Mouse (Mus musculus): Measurements from ENCODE around the gene Wdr48. TPM values are rescaled to one million over a fixed set of nuclear protein-coding genes. Genes with fewer than 3 reads are reported as not detected.
A peak's percentile ranks its signal among the peaks of the same experiment; 100 is the strongest.

The Wdr48 gene
- total RNA-seq, 2 experiments from 2014 or later = 29.8 to 30.3 TPM

DNA sequence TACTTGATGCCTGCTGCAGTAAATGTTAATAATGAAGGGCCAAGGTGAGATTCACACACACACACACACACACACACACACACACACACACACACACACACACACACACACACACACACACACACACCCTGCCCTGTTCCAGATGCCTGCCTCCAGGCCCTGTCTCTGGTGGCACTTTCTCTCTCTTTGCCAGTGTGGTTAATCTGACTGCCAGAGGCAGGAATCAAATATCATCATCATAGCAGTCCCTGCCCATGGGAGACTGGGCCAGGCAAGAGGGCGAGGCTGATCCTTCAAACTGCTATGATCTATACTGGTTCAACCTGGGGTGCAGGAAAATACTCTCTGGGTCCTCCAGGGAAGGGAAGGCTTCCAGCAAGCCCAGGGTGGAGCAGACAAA, 25.2 kb downstream of the Wdr48 start:
- intact Hi-C loops (cut with DNase I) = no loop called here
- DNase-seq = no peak

DNA sequence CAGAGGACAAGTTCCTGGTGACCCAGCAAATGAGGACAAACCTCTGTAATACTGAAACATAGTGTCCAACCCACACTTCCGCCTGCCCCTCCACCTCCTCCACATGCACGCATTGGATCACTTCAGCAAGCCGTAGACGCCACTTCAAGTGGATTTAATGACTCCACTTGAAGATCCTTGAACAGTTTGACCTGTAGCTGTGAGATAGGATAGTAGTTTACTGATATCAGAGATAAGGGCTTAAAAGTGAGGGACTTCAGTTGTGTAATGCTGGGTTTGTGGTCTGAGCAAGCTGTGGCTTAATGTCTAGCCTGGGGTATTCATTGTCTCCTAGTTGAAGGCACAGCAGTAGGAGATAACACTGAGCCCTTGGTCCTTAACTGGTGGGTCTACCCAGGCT, 28.8 kb downstream of the Wdr48 start:
- intact Hi-C loops (cut with DNase I) = no loop called here

DNA sequence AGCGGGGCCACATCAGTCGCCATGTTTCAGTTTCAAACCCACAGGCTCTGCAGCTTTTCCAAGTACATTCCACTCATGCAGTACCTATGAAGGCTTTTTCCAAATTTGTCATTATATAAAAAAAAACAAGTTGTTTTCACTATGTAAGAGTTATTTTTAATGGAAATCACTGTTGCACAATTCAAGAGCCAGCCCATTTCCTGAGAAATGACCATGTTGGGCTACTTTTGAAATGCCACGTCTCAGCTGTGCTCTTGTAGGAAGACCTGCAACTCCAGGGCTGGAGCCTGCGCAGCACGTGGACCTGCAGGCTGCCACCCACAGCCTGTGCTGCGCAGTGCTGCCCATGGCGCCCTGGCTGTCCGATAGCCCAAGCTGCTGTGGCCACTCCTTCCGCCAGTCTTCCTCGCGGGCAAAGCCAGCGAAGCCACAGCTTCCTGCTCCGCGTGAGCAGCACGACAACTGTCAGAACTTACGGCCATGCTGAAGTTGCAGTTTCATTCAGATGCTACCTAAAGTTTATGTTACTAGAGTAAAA, 30.5 kb downstream of the Wdr48 start:
- DNase-seq = no peak

More for the DNA sequence above, 28.8 kb downstream of the Wdr48 start:
- DNase-seq = no peak

DNA sequence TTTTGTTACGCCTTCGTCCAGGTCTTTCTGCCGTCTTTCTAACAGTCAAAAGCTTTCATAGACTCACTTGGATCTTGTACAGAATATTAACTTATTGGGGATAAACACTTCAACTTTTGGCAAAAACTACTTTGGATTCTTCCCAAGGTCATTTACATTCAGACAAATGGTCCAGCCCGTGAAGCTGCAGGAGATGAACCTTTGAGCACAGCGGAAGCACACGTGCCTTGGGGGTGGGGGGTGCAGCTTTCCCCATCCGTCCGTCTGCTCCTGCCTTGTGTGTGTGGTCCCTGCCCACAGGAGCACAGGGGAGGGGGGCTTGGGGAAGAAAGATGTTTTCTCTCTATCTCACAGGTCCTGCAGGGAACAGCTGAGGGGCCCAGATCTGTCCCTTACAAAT, 31.1 kb downstream of the Wdr48 start:
- intact Hi-C loops (cut with DNase I) = no loop called here
- no peak for DNase-seq

More for the DNA sequence above, 30.5 kb downstream of the Wdr48 start:
- intact Hi-C loops (cut with DNase I) = no loop called here

DNA sequence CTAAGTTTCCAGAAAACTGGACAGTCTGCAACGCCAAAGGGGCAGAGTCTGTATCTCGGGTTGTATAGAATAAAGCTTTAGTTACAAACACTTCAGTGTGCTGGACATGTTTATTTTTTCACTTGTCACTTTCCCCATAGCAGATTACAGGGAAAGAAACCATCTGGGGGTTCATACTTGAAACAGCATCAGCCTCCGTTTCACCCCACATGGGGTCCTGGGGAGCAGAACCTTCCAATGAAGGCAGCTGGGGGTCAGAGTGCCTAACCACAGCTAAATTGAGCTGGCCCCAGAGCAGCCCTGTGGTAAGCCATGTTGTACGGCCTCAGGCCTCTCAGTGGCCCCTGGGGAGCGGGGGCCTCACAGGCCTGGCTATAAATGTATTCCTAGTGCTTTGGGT, 31.8 kb downstream of the Wdr48 start:
- intact Hi-C loops (cut with DNase I) = no loop called here
- no peak for DNase-seq

DNA sequence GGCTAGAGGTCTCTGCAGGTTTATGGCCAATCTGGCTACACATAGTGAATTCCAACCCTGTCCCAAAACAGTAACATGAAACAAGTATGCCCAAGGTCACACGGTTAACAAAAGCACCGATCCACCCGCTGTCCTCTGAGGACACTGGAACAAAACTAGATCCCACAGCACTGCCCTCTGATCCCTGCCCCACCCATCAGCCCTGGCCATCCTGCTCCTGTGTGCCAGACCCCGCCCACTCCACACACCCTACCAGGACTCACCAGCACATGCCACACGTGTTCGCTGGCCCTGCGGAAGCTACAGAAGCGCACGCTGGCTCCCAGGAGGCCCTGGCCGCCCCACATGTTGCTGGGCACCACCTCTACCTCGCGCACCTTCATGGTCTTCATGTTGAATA, 37.7 kb downstream of the Wdr48 start:
- intact Hi-C loops (cut with DNase I) = no loop called here
- peak in 1 of 2 experiments; percentile 18 for DNase-seq

GRCm38 (mm10) chr9:119933675-119934074, 39.0 kb downstream of the Wdr48 start:
- intact Hi-C loops (cut with DNase I) = no loop called here
- no peak for DNase-seq

- intact Hi-C loops (cut with DNase I) = loop anchor here (2.0 kb wide), 1 partner anchor 74 kb away; no protein-coding TSS in a partner anchor
- DNase-seq = peak; percentile 96 to 98
Measured at GRCm38 (mm10) chr9:119937005-119937773, 42.5 kb downstream of the Wdr48 start, which contains the start of the genes Gorasp1 and Ttc21a. Gorasp1 (minus strand) TSS chr9:119937565. Ttc21a (plus strand) TSS chr9:119937606.

GRCm38 (mm10) chr9:119938496-119938895, 43.8 kb downstream of the Wdr48 start:
- intact Hi-C loops (cut with DNase I) = loop anchor here (2.0 kb wide), 1 partner anchor 40 kb away; no protein-coding TSS in a partner anchor

DNA sequence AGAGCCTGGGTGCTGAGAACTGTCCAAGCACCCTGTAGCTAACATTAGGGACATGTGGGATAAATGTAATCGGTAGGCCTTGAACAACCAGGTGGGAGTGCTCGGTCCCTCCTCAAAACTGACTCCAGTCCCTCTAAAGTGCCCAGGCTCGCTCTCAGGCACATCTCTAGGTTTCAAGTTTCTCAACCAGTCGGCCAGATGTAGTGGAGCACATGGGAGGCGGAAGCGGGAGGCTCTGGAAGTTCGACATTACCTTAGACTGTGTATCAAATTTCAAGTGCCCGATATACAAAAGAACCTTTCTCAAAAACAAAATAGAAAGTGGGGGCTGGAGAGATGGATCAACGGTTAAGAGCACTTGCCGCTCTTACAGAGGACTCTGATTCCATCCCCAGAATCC, 45.0 kb downstream of the Wdr48 start:
- intact Hi-C loops (cut with DNase I) = loop anchor here (2.0 kb wide), 1 partner anchor 39 kb away; no protein-coding TSS in a partner anchor
- DNase-seq = no peak

More at GRCm38 (mm10) chr9:119938496-119938895, 43.8 kb downstream of the Wdr48 start:
- no peak for DNase-seq

GRCm38 (mm10) chr9:119941407-119941806, 46.7 kb downstream of the Wdr48 start:
- DNase-seq = no peak
- intact Hi-C loops (cut with DNase I) = no loop called here

DNA sequence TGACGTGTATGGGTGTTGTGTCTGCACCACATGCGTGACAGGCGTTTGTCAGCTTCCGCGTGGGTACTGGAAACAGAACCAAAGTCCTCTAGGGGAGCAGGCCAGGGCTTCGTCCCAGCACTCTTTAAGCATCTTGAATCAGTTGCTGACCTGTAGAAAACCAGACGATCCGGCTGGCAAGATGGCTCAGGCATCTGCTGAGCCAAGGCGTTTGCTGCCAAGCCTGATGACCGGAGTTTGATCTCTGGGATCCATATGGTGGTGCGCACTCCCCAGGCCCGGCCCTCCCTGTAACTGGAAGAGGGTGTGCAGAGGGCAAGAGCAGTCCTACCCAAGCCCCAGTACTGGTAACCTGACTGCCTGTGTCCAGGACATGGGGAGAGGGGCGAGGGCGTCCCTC, 47.2 kb downstream of the Wdr48 start:
- intact Hi-C loops (cut with DNase I) = no loop called here
- DNase-seq = no peak

DNA sequence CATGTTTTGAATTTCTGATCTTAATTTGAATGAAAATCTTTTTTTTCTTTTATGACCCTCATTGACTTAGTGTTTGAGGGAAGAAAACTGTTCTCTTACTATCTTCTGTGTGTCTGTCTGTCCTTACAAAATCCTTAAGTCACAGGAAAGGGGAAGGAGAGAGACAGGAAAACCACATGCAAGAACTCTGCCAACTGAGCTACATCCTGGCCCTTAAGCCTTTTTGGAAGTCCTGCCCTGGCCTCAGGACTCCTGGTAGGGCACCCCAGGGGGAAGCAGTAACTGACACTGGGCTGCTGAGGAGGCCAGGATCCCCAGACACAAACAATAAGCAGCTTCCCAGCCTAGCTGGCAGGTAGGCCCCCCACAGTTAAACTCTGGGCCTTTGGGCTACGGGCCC, 48.6 kb downstream of the Wdr48 start:
- DNase-seq = no peak
- intact Hi-C loops (cut with DNase I) = no loop called here

GRCm38 (mm10) chr9:119945173-119945900, 50.7 kb downstream of the Wdr48 start:
- intact Hi-C loops (cut with DNase I) = no loop called here
- peak in 1 of 2 experiments; percentile 57 for DNase-seq

DNA sequence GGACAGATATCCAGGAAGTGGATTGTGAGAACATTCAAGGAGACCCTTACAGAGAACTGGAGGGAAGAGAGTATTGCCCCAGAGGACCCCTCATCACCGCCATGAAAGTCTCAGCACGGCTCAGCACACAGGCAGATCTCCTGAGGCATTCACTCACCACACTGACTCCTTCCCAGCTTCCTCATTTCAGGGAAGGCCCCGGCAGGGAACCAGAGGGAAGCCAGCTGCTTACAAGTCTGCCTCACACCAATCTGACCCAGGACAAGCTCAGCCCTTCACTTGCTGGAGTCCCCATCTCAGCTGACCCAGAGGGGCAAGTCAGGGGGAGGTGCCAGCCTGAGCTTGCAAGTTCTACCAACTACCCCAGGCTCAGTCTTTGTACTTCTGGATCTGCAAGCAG, 54.1 kb downstream of the Wdr48 start:
- intact Hi-C loops (cut with DNase I) = no loop called here
- no peak for DNase-seq

DNA sequence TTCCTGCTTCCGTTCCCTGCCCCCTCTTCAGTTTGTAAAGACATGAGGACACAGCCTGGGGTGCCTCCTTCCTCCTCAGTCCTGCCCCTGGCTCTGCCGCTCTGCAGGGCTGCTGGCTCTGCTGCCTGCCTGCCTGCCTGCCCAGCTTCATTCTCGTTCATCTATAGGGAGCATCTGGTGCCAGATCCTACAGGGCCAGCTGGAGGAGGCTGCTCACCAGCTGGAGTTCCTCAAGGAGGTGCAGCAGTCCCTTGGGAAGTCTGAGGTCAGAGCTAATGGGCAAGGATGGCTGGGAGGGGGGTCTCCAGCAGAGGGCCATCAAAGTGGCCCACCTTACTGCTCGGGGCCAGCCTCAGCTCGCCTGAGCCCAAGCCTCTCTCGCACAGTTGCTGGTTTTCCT, 55.8 kb downstream of the Wdr48 start:
- intact Hi-C loops (cut with DNase I) = no loop called here
- peak; percentile 44 to 58 for DNase-seq

- DNase-seq = no peak
- intact Hi-C loops (cut with DNase I) = no loop called here
Measured at GRCm38 (mm10) chr9:119951388-119951787, 56.7 kb downstream of the Wdr48 start.

DNA sequence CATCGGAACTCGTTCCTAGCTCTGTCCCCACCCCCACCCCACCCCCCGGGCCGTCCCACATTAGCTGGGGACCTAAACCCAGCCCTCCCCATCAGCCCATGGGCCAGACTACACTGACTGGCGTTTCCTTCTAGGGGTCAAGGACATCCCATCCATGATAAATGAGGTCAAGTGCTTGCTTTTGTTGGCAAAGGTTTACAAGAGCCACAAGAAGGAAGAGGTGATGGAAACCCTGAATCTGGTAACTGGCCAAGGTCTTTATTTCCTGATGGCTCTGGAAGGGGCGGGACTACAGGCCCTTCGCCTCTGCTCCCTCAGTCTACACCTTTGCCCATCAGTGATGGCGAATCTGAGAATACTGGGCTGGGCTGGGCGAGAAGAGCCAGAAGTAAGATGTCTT, 64.2 kb downstream of the Wdr48 start:
- DNase-seq = no peak
- intact Hi-C loops (cut with DNase I) = no loop called here

- DNase-seq = no peak
- intact Hi-C loops (cut with DNase I) = loop anchor here (2.0 to 5.0 kb wide), 2 partner anchors 111 to 135 kb away; no protein-coding TSS in a partner anchor
Measured at GRCm38 (mm10) chr9:119962216-119962615, 67.5 kb downstream of the Wdr48 start.

DNA sequence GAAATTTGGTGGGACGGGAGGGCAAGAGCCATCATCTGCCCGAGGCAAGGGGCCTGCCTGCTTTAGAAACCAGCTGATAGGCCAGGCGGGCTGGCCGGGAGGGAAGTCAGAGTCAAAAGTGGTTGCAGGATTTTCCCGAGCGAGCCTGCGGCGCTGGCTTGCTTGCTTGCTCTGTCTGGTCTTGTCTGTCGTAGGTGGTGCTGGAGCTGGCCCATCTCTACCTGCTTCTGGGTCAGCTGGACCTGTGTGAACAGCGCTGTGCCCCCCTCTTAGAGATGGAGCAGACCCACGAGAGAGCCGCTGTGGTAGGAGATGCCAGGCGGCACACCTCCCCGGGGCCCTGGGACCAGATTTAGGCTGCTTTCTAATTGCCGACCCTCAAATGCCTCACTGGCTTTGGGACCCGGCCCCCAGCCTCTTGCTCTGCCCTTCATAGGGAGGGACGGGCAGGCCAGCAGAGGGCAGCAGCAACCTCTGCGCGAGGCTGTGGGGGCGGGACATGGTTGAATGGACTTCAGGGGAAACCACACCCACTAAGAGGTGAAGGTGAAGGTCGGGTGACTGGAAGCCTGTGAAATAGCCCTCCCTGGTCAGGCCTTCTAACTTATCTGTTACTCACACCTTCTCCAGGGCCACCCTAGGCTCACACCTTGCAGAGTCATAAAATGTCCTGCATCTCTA, 68.4 kb downstream of the Wdr48 start:
- peak; percentile 75 to 84 for DNase-seq
- intact Hi-C loops (cut with DNase I) = loop anchor here (1.0 to 5.0 kb wide), 3 partner anchors 48 to 134 kb away; no protein-coding TSS in a partner anchor

DNA sequence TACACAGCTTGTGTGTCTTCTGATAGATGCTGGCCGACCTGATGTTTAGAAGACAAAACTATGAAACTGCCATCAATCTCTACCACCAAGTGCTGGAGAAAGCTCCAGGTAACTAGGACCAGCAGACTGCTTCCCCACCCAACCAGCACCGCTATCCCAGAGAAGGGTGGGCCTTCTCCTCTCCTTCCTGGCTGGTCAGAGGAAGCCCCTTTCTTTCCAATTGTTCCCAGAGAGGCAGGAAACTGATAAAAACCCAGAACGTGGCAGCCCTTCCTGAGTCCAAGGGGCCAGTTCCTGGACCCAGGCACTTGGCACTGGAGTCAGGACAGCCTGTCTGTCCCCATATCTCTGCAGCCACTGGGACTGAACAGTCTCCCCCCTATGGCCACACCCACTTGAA, 69.5 kb downstream of the Wdr48 start:
- no peak for DNase-seq
- intact Hi-C loops (cut with DNase I) = loop anchor here (2.0 to 5.0 kb wide), 2 partner anchors 17 to 133 kb away; no protein-coding TSS in a partner anchor

All from heart, postnatal 10 days (tissue).